Mouse (Mus musculus) brain, embryonic 18.5 days (tissue): ENCODE data around the gene Agps.

ENCODE experiments used
- DNase-seq: peaks from one replicate; pipeline ENCODE4 v3.0.0-alpha.2; 2012; ENCODE audit warnings: low read depth, low spot score

Agps gene

DNA sequence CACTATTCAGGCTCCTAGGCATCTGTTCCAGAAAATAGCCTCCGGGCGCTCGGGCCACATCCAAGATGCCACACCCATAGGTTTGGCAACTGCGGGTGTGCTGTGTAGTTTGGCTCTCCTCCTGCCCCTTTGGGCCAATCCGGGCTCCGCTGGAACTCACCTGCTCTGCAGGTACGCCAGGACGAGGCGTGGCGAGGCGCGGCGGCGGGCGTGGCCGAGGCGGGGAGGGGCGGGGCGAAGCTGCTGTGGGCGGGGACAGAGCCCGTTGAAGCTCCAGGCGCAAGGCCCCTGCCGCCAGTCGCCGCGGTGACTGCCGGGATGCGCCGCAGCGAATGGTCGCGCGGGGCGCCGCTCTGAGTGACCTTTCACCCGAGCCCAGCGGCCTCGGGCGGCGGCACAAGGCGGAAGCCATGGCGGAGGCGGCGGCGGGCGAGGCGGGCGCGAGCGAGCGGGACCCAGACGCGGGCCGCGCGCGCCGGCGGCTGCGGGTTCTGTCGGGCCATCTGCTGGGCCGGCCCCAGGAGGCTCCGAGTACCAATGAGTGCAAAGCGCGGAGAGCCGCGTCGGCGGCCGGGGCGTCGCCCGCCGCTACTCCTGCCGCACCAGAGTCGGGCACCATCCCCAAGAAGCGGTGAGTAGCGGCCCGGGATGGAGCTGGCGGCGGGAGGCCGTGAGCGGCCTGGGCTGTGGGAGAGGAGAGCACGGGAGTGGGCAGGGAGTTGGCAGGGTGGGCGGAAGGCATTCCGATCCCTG is at the start of gene Agps:
Gene Agps, plus strand, starts transcription at position 297 of the 753 bp plus-strand sequence.
- DNase-seq, result peak; percentile 52

DNA sequence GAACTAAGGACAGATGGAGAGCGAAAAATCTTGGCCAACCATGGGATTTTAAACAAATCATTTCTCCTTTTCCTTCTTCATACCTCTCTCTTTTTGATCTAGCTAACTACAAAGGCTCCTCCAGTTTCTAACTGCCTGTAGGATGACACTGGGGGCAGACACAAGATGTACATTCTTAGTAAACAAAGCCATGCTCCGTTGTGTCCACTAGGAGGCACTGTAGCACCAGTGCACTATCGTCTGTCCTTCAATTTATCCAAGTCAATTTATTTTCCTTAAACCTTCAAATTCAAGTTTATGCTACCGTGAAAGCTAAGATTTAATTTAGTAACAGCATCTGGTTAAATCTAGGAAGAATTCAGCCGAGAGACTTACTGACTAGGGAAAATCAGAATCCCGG is 45.9 kb upstream of the Agps start:
- no peak for DNase-seq

DNA sequence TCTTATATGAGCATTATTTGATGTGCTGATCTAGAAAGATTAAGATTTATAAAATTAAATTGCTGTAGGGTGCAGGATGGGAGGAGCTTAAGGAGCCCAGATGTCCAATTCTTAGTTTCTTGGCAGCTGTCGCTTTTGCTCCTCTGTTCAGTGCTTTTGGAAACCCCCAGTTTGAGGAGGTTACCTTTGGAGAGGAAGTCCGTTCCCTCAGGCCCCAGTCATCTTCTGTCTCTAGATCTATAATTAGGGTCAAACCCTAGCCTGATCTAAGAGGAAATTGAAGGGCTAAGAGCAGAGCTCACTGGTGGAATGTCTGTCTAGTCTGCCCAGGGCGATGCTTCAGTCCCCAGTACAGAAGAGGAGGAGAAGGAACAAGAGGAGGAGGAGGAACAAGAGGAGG is 43.5 kb upstream of the Agps start:
- no peak for DNase-seq

DNA sequence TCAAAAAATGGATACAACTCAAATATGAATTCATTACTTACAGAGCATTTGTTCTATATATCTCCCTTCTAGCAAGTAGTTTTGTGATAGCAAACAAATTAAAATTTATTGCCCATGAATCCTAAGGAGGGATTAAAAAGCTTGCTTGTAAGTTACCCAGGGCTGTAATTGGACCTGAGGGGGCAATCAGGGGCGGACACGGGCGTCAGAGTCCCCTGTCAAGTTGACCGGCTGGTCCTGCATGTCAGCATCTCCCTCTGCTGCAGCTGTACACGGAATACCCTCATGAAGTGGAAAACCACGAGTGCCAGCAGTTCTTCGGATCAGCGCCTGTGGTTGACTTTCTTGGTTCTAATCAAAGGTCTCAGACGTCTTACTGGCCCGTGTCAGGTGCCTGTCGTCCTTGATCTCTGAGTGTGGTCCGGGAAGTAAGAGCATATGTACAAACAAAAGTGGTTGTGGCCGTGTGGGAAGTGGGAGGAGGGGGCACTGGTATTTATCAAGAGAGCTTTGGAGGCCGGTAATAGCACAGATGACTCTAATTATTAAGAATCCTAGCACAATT is 41.9 kb upstream of the Agps start:
- DNase-seq, result no peak

DNA sequence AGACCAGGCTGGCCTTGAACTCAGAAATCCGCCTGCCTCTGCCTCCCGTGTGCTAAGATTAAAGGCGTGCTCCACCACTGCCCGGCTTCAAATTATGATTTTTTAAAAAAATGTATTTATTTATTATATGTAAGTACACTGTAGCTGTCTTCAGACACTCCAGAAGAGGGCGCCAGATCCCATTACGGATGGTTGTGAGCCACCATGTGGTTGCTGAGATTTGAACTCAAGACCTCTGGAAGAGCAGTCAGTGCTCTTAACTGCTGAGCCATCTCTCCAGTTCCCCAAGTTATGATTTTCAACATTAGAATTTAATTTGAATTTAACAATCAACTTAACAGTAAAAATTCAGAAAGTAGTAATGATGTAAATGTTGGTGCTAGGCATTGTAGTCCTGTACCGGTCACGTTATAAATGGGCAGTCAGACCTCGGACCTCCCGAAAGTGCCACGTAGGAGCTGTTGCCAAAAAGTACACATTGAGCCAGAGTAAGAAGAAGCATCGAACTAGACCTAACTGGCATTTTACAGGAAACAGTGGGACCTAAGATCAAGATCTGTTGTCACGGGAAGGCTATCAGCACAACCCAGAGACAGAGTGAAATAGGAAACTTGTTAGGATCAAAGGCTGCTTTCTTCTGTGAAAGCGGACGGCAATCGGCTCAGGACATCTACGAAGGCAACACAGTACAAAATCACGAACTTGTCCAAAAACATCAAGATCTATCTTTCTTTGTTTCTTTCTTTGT is 40.2 kb upstream of the Agps start:
- no peak for DNase-seq

DNA sequence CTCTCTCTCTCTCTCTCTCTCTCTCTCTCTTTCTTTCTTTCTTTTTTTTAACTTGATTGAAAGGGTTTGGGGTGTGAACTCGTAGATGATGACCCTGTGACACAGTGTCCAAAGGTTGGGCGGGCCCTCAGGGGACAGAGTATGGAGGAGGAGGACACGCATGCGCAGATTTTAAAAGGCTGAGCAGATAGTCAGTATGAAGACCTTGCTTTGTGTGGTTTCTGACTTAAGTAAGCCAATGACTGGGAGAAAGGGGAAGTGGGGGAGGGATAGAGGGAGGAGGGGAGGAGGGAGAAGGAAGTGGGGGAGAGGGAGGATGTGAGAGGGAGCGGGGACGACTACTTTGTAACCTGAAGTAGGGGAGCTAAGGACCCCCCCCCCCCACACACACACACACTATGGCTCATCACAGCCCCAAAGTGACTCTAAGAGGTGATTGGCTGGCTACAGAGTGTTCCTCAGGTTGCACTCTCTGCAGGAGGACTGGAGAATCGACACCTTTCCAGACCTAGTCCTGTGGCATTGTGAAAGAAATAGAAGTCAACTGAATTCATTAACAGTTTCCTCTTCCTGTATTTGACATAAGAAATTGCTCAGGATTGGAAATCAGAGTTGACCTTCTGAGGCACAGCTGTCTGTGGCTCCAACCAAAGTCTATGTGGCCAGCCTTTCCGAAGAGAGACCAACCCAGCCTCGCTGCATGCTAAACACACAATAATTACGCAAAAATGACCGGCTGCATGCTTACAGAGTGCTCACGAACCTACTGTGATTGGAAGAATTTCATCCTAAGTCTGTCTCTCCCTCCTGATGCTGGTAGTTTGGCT is 39.4 kb upstream of the Agps start:
- no peak for DNase-seq

DNA sequence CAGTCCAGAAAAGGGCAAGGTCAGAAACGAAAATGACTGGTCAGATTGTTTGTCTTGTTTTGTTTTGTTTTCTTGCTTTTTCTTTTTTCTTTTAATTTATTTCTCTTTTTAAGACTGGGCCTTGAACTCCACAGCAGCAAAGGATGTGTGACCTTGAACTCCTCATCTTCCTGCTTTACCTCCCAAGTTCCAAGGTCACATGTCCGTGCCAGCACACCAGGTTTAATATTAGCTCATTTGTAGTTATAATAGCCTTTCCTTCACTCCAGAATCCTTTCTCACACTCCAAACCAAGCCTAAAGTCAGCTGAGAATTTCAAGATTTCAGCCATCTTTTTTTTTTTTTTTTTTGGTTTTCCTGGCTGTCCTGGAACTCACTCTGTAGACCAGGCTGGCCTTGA is 35.8 kb upstream of the Agps start:
- DNase-seq, result no peak

DNA sequence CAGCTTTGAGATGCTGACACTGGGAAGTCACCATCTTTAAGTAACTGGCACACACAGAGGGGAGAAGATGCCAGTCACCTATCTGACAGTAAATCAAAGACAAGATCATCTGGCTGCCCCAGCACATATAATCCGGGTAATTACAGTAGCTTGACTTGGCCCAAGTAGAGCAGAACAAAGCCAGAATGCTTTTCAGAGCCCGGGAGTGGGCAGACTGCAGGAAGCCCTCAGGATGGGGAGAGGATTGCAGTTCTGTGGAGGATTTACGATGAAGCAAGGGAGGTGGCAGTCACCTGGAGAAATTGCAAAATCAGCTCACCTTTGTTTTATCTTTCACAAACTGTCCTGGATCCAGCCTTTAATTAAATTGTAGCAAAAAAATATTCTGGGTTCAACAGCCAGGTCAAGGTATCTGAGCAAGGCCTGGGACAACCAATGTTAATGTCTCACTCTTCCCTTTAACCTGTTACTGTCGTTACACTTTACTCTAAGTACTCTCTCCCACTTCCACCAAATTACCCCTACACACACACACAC is 33.5 kb upstream of the Agps start:
- DNase-seq, result no peak

DNA sequence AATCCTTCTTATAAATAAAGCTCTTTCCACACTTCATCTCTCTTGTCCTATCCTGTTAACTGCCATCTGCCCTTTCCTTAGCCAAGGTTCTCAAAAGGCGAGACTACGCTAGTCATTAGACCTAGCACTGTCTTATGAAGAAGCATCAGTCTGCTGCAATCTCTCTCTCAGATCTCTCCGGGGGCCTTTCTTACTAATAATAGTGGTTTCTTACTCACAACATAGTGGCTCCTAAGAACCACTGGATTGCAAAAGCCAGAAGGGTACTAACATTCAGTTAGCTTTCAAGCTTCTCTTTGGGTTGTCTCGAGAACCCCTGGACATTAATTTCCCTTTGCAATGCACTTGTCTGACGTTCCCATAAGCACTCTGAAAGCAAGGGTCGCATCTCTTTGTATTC is 26.2 kb upstream of the Agps start:
- no peak for DNase-seq

DNA sequence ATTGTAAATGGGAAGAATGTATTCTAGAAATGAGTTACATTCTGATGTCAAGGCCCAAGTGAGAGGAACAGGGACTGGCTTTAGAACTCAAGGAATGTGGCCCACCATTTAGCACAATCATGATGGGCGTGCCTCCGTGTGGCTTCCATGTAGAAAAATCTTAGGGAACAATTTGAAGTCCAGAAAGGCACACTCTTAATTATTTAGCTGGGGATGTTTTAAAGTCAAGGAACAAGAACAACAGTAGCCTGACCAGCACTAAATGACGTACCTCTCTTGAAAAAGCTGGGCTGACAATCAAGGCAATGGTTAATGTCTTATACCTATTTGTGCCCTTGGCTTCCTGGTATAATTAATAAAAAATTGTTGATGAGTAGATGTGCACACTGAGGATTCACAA is 25.1 kb upstream of the Agps start:
- no peak for DNase-seq

DNA sequence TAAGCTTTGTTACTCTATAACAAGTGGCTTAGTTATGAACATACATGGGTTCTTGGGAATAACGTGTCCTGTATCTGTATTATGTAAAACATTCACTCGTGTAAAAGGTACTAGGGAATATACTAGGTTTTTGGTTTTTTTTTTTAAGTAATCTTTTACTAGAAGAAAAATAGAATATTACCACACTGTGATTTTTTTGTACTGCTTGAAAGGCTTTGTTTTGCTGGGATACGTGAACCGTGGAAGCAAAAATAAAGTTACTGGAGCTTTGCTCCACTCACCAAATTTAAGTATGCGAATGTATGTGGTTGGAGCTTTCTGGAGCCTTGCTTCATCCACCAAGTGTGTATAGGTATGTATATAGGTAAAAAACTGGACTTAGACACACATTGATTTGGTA is 24.5 kb upstream of the Agps start:
- no peak for DNase-seq

DNA sequence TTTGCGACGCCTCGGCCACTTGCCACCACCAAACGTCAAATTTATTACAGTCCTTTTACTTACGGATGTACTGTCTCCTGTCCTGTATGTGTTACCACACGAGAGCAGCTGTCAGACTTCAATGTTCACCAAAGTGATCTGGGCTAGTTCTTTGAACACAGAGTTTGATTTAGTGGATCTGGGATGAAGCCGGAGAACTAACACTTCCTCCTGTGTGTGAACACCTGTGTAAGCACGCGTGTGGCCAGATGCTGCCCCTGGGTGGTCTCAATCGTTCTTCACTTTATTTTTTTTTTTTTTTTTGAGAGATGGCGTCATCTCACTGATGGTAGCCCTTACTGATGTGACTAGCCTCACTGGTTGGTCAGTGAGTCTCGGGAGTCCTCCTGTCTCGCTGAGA is 17.1 kb upstream of the Agps start:
- no peak for DNase-seq

DNA sequence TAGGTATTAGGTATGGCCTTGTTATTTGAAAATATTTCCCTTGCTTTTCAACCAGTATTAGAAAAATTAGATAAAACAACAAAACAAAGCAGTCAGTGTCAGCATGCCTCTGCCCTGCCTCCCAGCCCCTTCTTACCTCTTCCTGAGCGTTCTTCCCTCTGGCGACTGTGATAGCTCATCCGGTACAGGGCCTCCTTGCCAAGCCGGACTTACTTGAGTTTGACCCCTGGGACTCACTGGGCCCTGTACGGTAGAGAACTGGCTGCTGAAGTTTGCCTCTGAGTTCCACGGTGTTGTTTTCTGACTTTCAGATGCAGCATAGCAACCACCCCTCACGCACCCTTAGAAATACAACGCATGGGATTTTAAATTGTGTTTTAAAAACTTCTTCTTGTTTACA is 16.5 kb upstream of the Agps start:
- no peak for DNase-seq

DNA sequence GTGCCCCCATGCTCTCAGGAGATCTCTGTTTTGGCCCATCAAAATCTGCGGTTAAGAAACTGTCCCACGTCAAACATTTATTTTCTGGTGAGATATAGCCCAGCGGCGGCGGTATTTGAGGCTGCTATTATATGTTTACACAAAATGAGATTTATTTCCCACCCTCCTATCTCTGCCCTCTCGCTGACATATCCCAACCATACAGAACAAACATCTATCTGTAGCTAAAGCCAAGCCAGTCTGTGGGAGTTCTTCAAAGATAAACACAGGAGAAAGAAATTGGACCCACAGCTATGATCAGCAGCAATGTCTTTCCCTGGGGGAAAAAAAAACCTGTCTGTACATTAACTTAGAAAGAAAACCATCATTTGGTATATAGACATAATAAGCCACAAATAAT is 15.3 kb upstream of the Agps start:
- no peak for DNase-seq

DNA sequence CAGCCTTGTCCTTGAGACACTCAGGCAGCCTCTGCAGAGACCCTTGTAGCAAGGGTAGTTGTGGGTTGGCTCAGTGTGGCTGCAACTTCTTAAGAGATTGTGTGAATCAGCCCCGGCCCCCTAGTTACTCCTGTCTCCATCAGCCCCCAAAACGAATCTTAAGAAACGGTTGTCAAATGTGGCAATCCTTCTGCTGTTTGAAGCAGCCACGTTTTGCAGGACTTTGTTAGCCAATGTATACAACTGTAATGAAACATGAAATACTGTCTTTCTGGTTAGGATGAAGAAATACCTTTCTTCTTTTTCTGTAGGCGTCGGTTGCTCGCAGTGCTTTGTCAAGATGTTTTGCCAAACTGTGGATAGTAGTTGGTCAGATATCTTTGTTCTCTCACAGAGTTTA is 13.3 kb upstream of the Agps start:
- no peak for DNase-seq

DNA sequence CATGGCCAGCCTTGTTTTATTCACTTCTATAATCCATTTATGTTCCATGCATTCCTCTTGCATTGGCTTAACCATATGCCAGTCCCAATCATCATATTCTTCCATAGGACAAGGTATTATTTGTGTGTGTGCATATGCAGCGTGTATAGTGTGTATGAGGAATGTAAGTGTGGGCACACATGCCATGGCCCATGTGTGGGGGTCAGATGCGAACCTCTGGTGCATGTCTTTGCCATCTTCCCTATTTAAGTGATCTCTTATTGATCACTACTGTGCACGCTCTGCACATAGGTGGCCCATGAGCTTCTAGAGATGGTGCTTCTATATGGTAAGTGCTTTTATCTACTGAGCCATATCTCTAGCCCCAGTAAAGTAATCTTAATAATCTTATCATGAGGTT is 12.2 kb upstream of the Agps start:
- no peak for DNase-seq

DNA sequence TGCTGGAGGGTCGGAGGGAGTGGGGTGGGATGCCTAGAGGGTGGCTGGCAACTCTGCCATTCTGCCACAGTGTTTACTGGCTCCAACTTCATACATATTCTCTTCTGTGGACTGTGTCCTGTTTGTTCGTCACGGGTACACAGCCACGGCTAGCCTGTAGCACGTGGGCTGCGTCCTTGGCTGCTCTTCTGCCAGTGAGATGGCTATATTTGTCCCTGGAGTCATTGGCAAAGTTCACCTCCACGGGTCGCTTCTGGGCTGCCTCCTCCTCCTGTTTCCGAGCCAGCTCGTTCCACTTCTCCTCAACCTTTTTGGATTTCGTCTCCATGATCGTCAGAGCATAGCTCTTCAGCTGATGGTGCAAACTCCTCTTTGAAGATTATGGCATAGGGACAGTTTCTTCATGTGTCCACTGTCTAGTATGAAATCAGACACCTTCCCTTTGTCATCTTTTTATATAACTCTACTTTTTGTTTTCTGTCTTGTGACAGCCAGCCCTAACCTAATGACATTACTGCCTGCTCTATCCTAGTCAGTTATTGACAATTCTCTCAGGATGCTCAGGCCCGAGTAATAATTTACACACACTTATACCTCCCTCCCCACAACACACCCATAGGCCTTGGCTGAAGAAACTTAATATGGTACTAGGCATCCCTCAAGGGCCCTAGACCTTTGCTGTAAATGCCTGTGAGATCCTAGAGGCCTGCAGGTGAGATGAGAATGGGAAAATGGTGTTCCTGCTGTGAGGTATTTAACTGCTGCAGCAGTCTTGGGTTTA is 9.8 kb upstream of the Agps start:
- DNase-seq, result no peak

DNA sequence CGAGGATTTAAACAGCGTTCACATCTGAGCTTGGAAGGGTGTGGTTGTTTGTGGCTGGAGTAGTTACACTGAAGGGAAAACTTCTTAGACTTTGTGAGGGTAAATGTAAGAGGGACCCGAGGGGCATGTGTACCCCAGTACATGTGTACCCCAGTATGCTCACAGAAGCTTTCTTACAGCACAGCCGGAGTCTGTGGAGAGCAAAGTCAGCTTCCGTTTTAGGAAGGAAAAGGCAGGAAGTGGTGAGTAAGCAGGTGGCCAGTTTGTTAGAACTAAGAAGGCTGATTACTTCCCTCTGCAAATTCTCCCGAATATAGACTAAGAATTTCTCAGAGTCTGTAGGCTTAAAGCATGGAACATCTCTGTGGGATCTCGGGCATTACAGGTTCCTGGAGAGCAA is 8.2 kb upstream of the Agps start:
- no peak for DNase-seq

DNA sequence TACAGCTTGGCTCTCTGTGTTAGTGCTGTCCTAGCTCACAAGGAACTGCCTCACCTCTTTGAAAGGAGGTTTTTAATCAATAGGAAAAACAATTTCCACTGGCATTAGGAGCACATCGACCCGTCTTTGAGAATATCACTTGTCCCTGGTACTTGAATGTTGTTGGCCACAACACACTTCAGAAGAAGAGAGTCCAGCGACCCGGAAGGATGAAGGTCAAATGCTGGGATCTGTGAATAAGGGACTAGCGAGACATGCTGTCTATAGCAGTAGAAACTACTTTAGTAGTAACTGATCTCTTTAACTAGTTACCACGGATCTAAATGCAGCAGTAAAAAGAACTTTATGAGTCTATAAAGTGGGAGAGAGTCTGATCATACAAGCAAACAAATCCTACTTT is 7.8 kb upstream of the Agps start:
- DNase-seq, result no peak

DNA sequence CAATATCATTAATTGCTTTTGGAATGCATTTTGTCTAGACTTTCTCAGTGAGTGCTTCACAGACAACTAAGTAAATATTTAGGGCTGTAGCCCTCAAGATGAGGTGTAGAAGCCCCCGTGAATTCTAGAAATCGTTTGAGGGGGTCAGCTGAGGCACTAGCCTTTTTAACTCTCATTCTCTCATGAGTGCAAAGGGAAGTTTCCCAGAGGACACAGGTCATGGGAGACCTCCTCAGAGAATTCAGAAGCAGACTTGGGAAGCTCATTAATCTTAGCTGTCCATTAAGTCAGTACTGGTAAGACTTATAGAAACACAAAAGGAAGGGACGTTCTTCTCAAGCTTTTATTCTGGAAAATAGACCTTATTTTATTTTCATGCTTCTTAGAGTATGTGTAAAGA is 7.1 kb upstream of the Agps start:
- no peak for DNase-seq

DNA sequence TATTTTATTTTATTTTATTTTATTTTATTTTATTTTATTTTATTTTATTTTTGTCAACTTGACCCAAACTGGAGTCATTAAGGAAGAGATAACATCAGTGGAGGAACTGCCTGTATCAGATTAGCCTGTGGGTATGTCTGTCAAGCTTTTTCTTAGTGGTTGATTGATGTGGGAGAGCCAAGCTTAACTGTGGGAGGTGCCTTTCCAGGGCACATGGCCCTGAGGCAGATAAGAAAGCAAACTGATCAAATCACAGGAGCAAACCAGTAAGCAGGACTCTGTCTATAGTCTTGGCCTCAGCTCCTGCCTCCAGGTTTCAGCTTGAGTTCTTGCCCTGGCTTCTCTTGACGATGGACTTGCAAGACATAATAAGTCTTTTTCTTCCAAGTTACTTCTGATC is 6.4 kb upstream of the Agps start:
- no peak for DNase-seq
